Mouse (Mus musculus): ENCODE measurements around the gene Grik1. TPM values are rescaled to one million over a fixed set of nuclear protein-coding genes. Genes with fewer than 3 reads are reported as not detected.

Grik1 gene
- polyA plus RNA-seq, 1 experiment from 2014 or later: 7.3 TPM

- Histone ChIP-seq H3K4me2 (ENCODE audit: low read length) (no peak overlapping the region), H3K27me3 (replicated peaks; ENCODE audit: control insufficient read depth, insufficient read depth, low read length) (no peaks in the 10 kb centered on the region), H3K9ac (ENCODE audit: low read length) (no peak overlapping the region), H3K4me1 (ENCODE audit: control insufficient read depth, insufficient read depth, low read length) (no peaks in the 10 kb centered on the region), H3K9me3 (replicated peaks; ENCODE audit: control insufficient read depth, low read length) (no peaks in the 10 kb centered on the region), H3K27ac (ENCODE audit: low read depth, low read length) (no peak overlapping the region), H3K36me3 (ENCODE audit: control insufficient read depth, insufficient read depth, low read length) (no peaks in the 10 kb centered on the region), H3K4me3 (ENCODE audit: low read depth, low read length) (no peak overlapping the region)
- DNase-seq (ENCODE audit: low spot score) (no peak), ATAC-seq (0 out of 2 replicates have a peak, but pooled peaks have one; percentile 20)
- WGBS: 71% methylated on average over 13 of the region's 13 CpGs
Measured at GRCm38 (mm10) chr16:87942103-87942865, 347.8 kb downstream of the Grik1 start.

- 75% methylated on average over 1 of the region's 1 CpGs for WGBS
- no peak overlapping the region for H3K4me2 ChIP-seq (ENCODE audit: low read length)
- H3K27me3 ChIP-seq (replicated peaks; ENCODE audit: control insufficient read depth, insufficient read depth, low read length): no peaks in the 10 kb centered on the region
- no peak overlapping the region for H3K9ac ChIP-seq (ENCODE audit: low read length)
- H3K27ac ChIP-seq (ENCODE audit: low read depth, low read length): no peak overlapping the region
- H3K4me1 ChIP-seq (ENCODE audit: control insufficient read depth, insufficient read depth, low read length): no peaks in the 10 kb centered on the region
- ATAC-seq: no peak
- H3K9me3 ChIP-seq (replicated peaks; ENCODE audit: control insufficient read depth, low read length): no peaks in the 10 kb centered on the region
- no peaks in the 10 kb centered on the region for H3K36me3 ChIP-seq (ENCODE audit: control insufficient read depth, insufficient read depth, low read length)
- no peak overlapping the region for H3K4me3 ChIP-seq (ENCODE audit: low read depth, low read length)
- no peak for DNase-seq (ENCODE audit: low spot score)
Measured at GRCm38 (mm10) chr16:87934685-87935084, 355.4 kb downstream of the Grik1 start.

GRCm38 (mm10) chr16:87931358-87931757 lies 358.7 kb downstream of the Grik1 start:
- Histone ChIP-seq H3K4me2 (ENCODE audit: low read length) (no peak overlapping the region), H3K4me1 (ENCODE audit: control insufficient read depth, insufficient read depth, low read length) (no peaks in the 10 kb centered on the region), H3K9me3 (replicated peaks; ENCODE audit: control insufficient read depth, low read length) (no peaks in the 10 kb centered on the region), H3K36me3 (ENCODE audit: control insufficient read depth, insufficient read depth, low read length) (no peaks in the 10 kb centered on the region), H3K4me3 (ENCODE audit: low read depth, low read length) (no peak overlapping the region), H3K27me3 (replicated peaks; ENCODE audit: control insufficient read depth, insufficient read depth, low read length) (no peaks in the 10 kb centered on the region), H3K9ac (ENCODE audit: low read length) (no peak overlapping the region), H3K27ac (ENCODE audit: low read depth, low read length) (no peak overlapping the region)
- DNase-seq (ENCODE audit: low spot score) (no peak), ATAC-seq (no peak)
- 91% methylated on average over 2 of the region's 2 CpGs for WGBS

- WGBS: 85% methylated on average over 3 of the region's 3 CpGs
- no peak for ATAC-seq
- Histone ChIP-seq H3K27ac (ENCODE audit: low read depth, low read length) (no peak overlapping the region), H3K27me3 (replicated peaks; ENCODE audit: control insufficient read depth, insufficient read depth, low read length) (no peaks in the 10 kb centered on the region), H3K9me3 (replicated peaks; ENCODE audit: control insufficient read depth, low read length) (no peaks in the 10 kb centered on the region), H3K4me3 (ENCODE audit: low read depth, low read length) (no peak overlapping the region), H3K36me3 (ENCODE audit: control insufficient read depth, insufficient read depth, low read length) (no peaks in the 10 kb centered on the region), H3K4me1 (ENCODE audit: control insufficient read depth, insufficient read depth, low read length) (no peaks in the 10 kb centered on the region), H3K9ac (ENCODE audit: low read length) (no peak overlapping the region), H3K4me2 (ENCODE audit: low read length) (no peak overlapping the region)
- DNase-seq (ENCODE audit: low spot score): no peak
Measured at GRCm38 (mm10) chr16:87930519-87930918, 359.5 kb downstream of the Grik1 start.

- Histone ChIP-seq H3K4me2 (ENCODE audit: low read length) (no peak overlapping the region), H3K4me3 (ENCODE audit: low read depth, low read length) (no peak overlapping the region), H3K36me3 (ENCODE audit: control insufficient read depth, insufficient read depth, low read length) (no peaks in the 10 kb centered on the region), H3K9me3 (replicated peaks; ENCODE audit: control insufficient read depth, low read length) (no peaks in the 10 kb centered on the region), H3K27me3 (replicated peaks; ENCODE audit: control insufficient read depth, insufficient read depth, low read length) (no peaks in the 10 kb centered on the region), H3K9ac (ENCODE audit: low read length) (no peak overlapping the region), H3K4me1 (ENCODE audit: control insufficient read depth, insufficient read depth, low read length) (no peaks in the 10 kb centered on the region), H3K27ac (ENCODE audit: low read depth, low read length) (no peak overlapping the region)
- 89% methylated on average over 1 of the region's 1 CpGs for WGBS
- no peak for ATAC-seq
- DNase-seq (ENCODE audit: low spot score): no peak
Measured at GRCm38 (mm10) chr16:87928671-87929070, 361.4 kb downstream of the Grik1 start.

GRCm38 (mm10) chr16:87917897-87918296 lies 372.2 kb downstream of the Grik1 start:
- Histone ChIP-seq H3K27ac (ENCODE audit: low read depth, low read length) (0 out of 2 replicates have a peak overlapping the region, but pooled peaks have one; percentile 21), H3K9ac (ENCODE audit: low read length) (no peak overlapping the region), H3K4me2 (ENCODE audit: low read length) (no peak overlapping the region), H3K9me3 (replicated peaks; ENCODE audit: control insufficient read depth, low read length) (no peaks in the 10 kb centered on the region), H3K4me1 (ENCODE audit: control insufficient read depth, insufficient read depth, low read length) (peaks cover 14% of the 10 kb centered on the region), H3K27me3 (replicated peaks; ENCODE audit: control insufficient read depth, insufficient read depth, low read length) (no peaks in the 10 kb centered on the region), H3K36me3 (ENCODE audit: control insufficient read depth, insufficient read depth, low read length) (no peaks in the 10 kb centered on the region), H3K4me3 (ENCODE audit: low read depth, low read length) (no peak overlapping the region)
- ATAC-seq (no peak), DNase-seq (ENCODE audit: low spot score) (no peak)
- 80% methylated on average over 4 of the region's 4 CpGs for WGBS

- peak; percentile 80 for ATAC-seq
- H3K9ac ChIP-seq (ENCODE audit: low read length): no peak overlapping the region
- H3K4me3 ChIP-seq (ENCODE audit: low read depth, low read length): no peak overlapping the region
- peak; percentile 65 for DNase-seq (ENCODE audit: low spot score)
- H3K4me1 ChIP-seq (ENCODE audit: control insufficient read depth, insufficient read depth, low read length): peaks cover 14% of the 10 kb centered on the region
- no peaks in the 10 kb centered on the region for H3K36me3 ChIP-seq (ENCODE audit: control insufficient read depth, insufficient read depth, low read length)
- H3K27me3 ChIP-seq (replicated peaks; ENCODE audit: control insufficient read depth, insufficient read depth, low read length): no peaks in the 10 kb centered on the region
- WGBS: 4% methylated on average over 1 of the region's 1 CpGs
- no peak overlapping the region for H3K4me2 ChIP-seq (ENCODE audit: low read length)
- H3K9me3 ChIP-seq (replicated peaks; ENCODE audit: control insufficient read depth, low read length): no peaks in the 10 kb centered on the region
- H3K27ac ChIP-seq (ENCODE audit: low read depth, low read length): peak overlapping the region; percentile 75
Measured at GRCm38 (mm10) chr16:87917157-87917546, 372.9 kb downstream of the Grik1 start.

- Histone ChIP-seq H3K9me3 (replicated peaks; ENCODE audit: control insufficient read depth, low read length) (no peaks in the 10 kb centered on the region), H3K36me3 (ENCODE audit: control insufficient read depth, insufficient read depth, low read length) (no peaks in the 10 kb centered on the region), H3K4me2 (ENCODE audit: low read length) (no peak overlapping the region), H3K4me1 (ENCODE audit: control insufficient read depth, insufficient read depth, low read length) (peaks cover 14% of the 10 kb centered on the region), H3K9ac (ENCODE audit: low read length) (no peak overlapping the region), H3K27ac (ENCODE audit: low read depth, low read length) (peak overlapping the region; percentile 75), H3K4me3 (ENCODE audit: low read depth, low read length) (no peak overlapping the region), H3K27me3 (replicated peaks; ENCODE audit: control insufficient read depth, insufficient read depth, low read length) (no peaks in the 10 kb centered on the region)
- DNase-seq (ENCODE audit: low spot score) (peak; percentile 53), ATAC-seq (peak; percentile 70)
- WGBS: 42% methylated on average over 6 of the region's 6 CpGs
Measured at GRCm38 (mm10) chr16:87916209-87917156, 373.6 kb downstream of the Grik1 start.
